Comparison of ENCODE assay signal across 19 mouse cellular contexts in the genomic region with DNA sequence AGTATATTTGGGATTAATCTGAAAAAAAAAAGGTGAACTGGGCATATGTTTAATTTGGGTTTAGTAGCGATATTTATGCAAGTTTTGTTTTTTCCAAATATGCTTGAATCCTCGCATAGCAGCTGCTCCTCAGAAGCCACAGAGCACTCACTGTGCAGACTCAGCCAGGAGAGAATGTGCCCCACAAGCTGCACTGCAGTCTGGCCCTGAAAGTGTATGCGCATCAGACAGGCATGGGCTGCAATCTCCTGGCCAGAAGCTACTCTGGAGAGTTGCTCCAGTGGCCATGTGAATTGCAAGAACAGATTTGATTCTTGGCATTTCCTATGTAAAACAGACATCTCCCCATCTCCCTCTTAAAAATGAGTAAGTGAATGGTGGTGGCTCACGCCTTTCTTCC.
DNase-seq lines count a peak whose midpoint lies in the region; ATAC-seq and TF ChIP-seq lines count a peak whose summit lies in the region.
"Had no signal": no experiment of that assay in that cellular context is flagged by ENCODE, and none has a peak within 500 bp of the region (broad histone marks: within the 10 kb centered on the region; RNA-seq: fewer than 3 reads in every experiment).

No protein-coding gene starts in this region.

- H3K27ac ChIP-seq in forebrain, embryonic 13.5 days = no peak overlapping the region
- no peak overlapping the region for H3K27ac ChIP-seq in forebrain, embryonic 15.5 days (replicated peaks)
- no peak overlapping the region for H3K27ac ChIP-seq in layer of hippocampus, adult 2 months
- H3K27ac ChIP-seq: embryonic facial prominence, embryonic 12.5 days; heart, embryonic 15.5 days; hindbrain, embryonic 13.5 days; hindbrain, postnatal 0 days had no signal

- H3K27me3 ChIP-seq in forebrain, embryonic 13.5 days = no peaks in the 10 kb centered on the region
- H3K27me3 ChIP-seq in forebrain, embryonic 15.5 days = no peaks in the 10 kb centered on the region
- H3K27me3 ChIP-seq: embryonic facial prominence, embryonic 12.5 days; hindbrain, embryonic 13.5 days had no signal

- H3K4me2 ChIP-seq in forebrain, embryonic 13.5 days = no peak overlapping the region
- H3K4me2 ChIP-seq in forebrain, embryonic 15.5 days (replicated peaks) = no peak overlapping the region
- H3K4me2 ChIP-seq: embryonic facial prominence, embryonic 12.5 days; heart, embryonic 11.5 days; heart, embryonic 15.5 days; hindbrain, embryonic 13.5 days had no signal

- no peaks in the 10 kb centered on the region for H3K36me3 ChIP-seq in forebrain, embryonic 13.5 days (ENCODE audit: poor library complexity, severe bottlenecking)
- no peaks in the 10 kb centered on the region for H3K36me3 ChIP-seq in forebrain, embryonic 15.5 days
- H3K36me3 ChIP-seq: embryonic facial prominence, embryonic 12.5 days; heart, embryonic 15.5 days; hindbrain, embryonic 13.5 days had no signal

- H3K4me1 ChIP-seq in forebrain, embryonic 13.5 days = no peaks in the 10 kb centered on the region
- H3K4me1 ChIP-seq in forebrain, embryonic 15.5 days = 0 out of 2 replicates have a peak, but pooled peaks cover 6% of the 10 kb centered on the region
- H3K4me1 ChIP-seq: embryonic facial prominence, embryonic 12.5 days; hindbrain, embryonic 13.5 days had no signal

- WGBS in forebrain, embryonic 13.5 days = 82% methylated on average over 4 of the region's 4 CpGs
- 60% methylated on average over 4 of the region's 4 CpGs for WGBS in forebrain, embryonic 15.5 days

- ATAC-seq in forebrain, embryonic 13.5 days = 0 out of 2 replicates have a peak, but pooled peaks have one; percentile 45
- no peak for ATAC-seq in forebrain, embryonic 15.5 days (replicated peaks)
- ATAC-seq: hindbrain, postnatal 0 days had no signal

- H3K9me3 ChIP-seq in forebrain, embryonic 13.5 days (replicated peaks) = no peaks in the 10 kb centered on the region
- H3K9me3 ChIP-seq in forebrain, embryonic 15.5 days = no peaks in the 10 kb centered on the region
- H3K9me3 ChIP-seq: embryonic facial prominence, embryonic 12.5 days; heart, embryonic 15.5 days; hindbrain, embryonic 13.5 days had no signal

- no peak overlapping the region for H3K4me3 ChIP-seq in forebrain, embryonic 13.5 days
- H3K4me3 ChIP-seq in forebrain, embryonic 15.5 days = no peak overlapping the region
- H3K4me3 ChIP-seq in layer of hippocampus, adult 2 months = no peak overlapping the region
- H3K4me3 ChIP-seq: embryonic facial prominence, embryonic 12.5 days; heart, embryonic 15.5 days; hindbrain, embryonic 13.5 days had no signal

- no peak for TF ChIP-seq CTCF in layer of hippocampus, adult 2 months (conservative IDR thresholded peaks at IDR 0.05)

- peak; percentile 43 for DNase-seq in layer of hippocampus, adult 11-12 months (ENCODE audit: low spot score)
- DNase-seq in layer of hippocampus, postnatal 25 days (ENCODE audit: extremely low spot score in 1 of 2, low spot score in 1 of 2) = no peak
- DNase-seq in layer of hippocampus, adult 2 months (ENCODE audit: low spot score in 2 of 2) = peak; percentile 10 to 50
- peak; percentile 34 to 42 for DNase-seq in layer of hippocampus, postnatal 36 days
- DNase-seq in urinary bladder, postnatal 25 days (ENCODE audit: low spot score) = no peak
- no peak for DNase-seq in testis, postnatal 10 days (ENCODE audit: low spot score)
- DNase-seq: adrenal gland, postnatal 10 days; cerebellum, adult 8-10 months; cerebellum, postnatal 25 days; gastrocnemius, postnatal 36 days; heart, adult 11 months; heart, postnatal 14 days had no signal

- H3K9ac ChIP-seq in forebrain, embryonic 13.5 days = no peak overlapping the region
- H3K9ac ChIP-seq in forebrain, embryonic 15.5 days (replicated peaks) = no peak overlapping the region
- H3K9ac ChIP-seq: embryonic facial prominence, embryonic 12.5 days; heart, embryonic 15.5 days; hindbrain, embryonic 13.5 days had no signal

Comparison
In these comparisons a context has a peak if more than half of its experiments do, and no peak if none do; other contexts are left out.
1. DNase-seq: peak in layer of hippocampus, adult 11-12 months (single experiment), layer of hippocampus, adult 2 months (2 of 2) and layer of hippocampus, postnatal 36 days (2 of 2); none in layer of hippocampus, postnatal 25 days (0 of 2), urinary bladder, postnatal 25 days (single experiment) and testis, postnatal 10 days (single experiment).